Mouse (Mus musculus): ENCODE results near the gene 4931406P16Rik. TPM values are rescaled to one million over a fixed set of nuclear protein-coding genes. Genes with fewer than 3 reads are reported as not detected.
A peak's percentile ranks its signal among the peaks of the same experiment; 100 is the strongest.

4931406P16Rik gene
- polyA plus RNA-seq, 1 experiment, result 17.6 TPM

DNA sequence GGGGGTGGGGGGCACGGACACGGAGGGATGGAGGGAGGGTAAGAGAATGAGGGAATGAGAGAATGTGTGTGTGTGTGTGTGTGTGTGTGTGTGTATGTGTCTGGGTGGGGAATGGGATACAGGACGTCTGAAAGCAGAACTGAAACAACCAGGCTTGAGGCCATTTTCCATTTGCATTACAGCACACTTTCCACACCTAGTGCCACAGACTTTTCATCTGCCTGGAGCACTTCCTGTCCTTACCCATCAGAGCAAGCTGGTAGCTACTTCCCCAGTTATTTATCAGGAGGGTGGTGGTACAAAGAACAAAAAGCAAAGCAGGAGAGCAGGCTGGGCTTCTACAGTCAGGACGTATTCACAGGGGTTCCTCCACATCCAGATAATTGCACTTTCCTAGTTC lies 40.9 kb downstream of the 4931406P16Rik start:
- Histone ChIP-seq H3K4me3 (ENCODE audit: control insufficient read depth, low read depth, low read length) (no peak overlapping the region), H3K27ac (ENCODE audit: control insufficient read depth, insufficient read depth, low read depth, low read length) (no peak overlapping the region), H3K4me1 (ENCODE audit: control insufficient read depth, insufficient read depth, low read length) (no peaks in the 10 kb centered on the region), H3K27me3 (ENCODE audit: control insufficient read depth, insufficient read depth, low read length) (no peaks in the 10 kb centered on the region), H3K36me3 (ENCODE audit: control insufficient read depth, insufficient read depth, low read length) (no peaks in the 10 kb centered on the region; the same call in 1 of the 2 replicates)
- TF ChIP-seq POLR2A (IDR thresholded peaks at IDR 0.05; ENCODE audit: control insufficient read depth, low read depth, low read length), result no peak
- no peak for TF ChIP-seq CTCF (IDR thresholded peaks at IDR 0.05; ENCODE audit: control insufficient read depth, insufficient read depth, insufficient replicate concordance, low read depth, low read length)

DNA sequence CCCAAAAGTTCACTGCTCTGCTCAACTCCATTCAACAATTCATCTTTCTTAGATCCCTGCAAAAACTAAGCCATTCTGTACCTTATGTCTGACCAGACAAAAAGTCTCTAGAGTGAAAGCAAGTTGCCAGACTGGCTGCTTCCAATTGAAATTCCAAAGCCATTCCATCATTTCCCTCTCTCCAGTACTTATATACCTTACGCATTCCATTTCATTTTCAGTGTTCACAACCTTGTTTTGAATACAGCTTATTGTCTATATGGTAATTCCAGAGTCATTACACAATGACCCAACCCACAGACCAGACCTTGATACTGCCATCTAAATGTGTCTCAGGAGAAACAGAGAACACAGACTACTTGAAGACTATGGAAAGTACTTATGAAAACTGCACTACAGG lies 44.9 kb downstream of the 4931406P16Rik start:
- TF ChIP-seq POLR2A (IDR thresholded peaks at IDR 0.05; ENCODE audit: control insufficient read depth, low read depth, low read length) (no peak), CTCF (IDR thresholded peaks at IDR 0.05; ENCODE audit: control insufficient read depth, insufficient read depth, insufficient replicate concordance, low read depth, low read length) (no peak)
- H3K27ac ChIP-seq (ENCODE audit: control insufficient read depth, insufficient read depth, low read depth, low read length), result no peak overlapping the region

DNA sequence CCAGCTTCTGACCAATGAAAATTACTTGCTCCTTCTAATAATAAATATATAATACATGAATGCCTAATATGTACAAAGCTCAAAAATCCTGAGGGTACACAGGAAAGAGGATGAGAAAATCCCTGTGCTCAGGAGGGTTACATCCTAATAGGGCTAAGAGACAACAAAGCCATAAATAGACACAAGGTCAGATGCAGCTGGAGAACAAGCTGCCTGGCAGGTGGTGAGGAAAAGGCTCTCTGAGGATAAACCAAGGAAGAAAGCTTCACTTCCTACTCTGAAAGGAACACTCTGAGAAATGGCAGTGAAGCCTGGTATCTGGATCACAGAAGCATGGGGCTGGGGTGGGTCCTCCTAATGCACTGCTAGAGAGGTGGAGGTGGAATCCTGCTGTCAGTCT lies 46.9 kb downstream of the 4931406P16Rik start:
- Histone ChIP-seq H3K4me3 (ENCODE audit: control insufficient read depth, low read depth, low read length) (no peak overlapping the region), H3K4me1 (ENCODE audit: control insufficient read depth, insufficient read depth, low read length) (no peaks in the 10 kb centered on the region), H3K27me3 (ENCODE audit: control insufficient read depth, insufficient read depth, low read length) (no peaks in the 10 kb centered on the region), H3K36me3 (ENCODE audit: control insufficient read depth, insufficient read depth, low read length) (peaks cover 3% of the 10 kb centered on the region), H3K27ac (ENCODE audit: control insufficient read depth, insufficient read depth, low read depth, low read length) (peak overlapping the region; percentile 62)
- TF ChIP-seq POLR2A (IDR thresholded peaks at IDR 0.05; ENCODE audit: control insufficient read depth, low read depth, low read length) (no peak), CTCF (IDR thresholded peaks at IDR 0.05; ENCODE audit: control insufficient read depth, insufficient read depth, insufficient replicate concordance, low read depth, low read length) (no peak)

More for the DNA sequence above, 44.9 kb downstream of the 4931406P16Rik start:
- no peak overlapping the region for H3K4me3 ChIP-seq (ENCODE audit: control insufficient read depth, low read depth, low read length)
- no peaks in the 10 kb centered on the region; the same call in 1 of the 2 replicates for H3K36me3 ChIP-seq (ENCODE audit: control insufficient read depth, insufficient read depth, low read length)
- no peaks in the 10 kb centered on the region for H3K4me1 ChIP-seq (ENCODE audit: control insufficient read depth, insufficient read depth, low read length)
- no peaks in the 10 kb centered on the region for H3K27me3 ChIP-seq (ENCODE audit: control insufficient read depth, insufficient read depth, low read length)

DNA sequence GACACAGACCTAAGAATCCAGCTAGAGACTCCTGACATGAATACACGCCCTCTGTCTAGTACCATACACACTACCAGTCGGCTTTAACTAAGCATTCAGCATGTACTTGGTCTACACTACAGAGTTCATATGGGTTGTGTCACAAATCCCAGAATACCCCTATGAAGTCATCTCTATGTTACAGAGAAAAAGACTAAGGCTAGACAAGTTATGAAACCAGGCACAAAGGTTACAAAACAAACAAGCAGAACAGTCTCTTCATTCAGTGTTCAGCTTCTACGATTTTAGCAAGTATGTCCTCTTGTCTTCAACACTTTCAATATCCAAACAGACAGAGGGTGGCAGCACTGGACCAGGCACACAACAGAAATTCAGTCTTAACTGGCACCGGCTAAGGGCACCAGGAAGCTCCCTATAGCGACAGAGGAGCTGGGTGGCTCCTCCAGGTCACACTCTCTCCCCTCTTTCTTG lies 47.4 kb downstream of the 4931406P16Rik start:
- Histone ChIP-seq H3K4me1 (ENCODE audit: control insufficient read depth, insufficient read depth, low read length) (no peaks in the 10 kb centered on the region), H3K4me3 (ENCODE audit: control insufficient read depth, low read depth, low read length) (no peak overlapping the region), H3K27me3 (ENCODE audit: control insufficient read depth, insufficient read depth, low read length) (no peaks in the 10 kb centered on the region), H3K27ac (ENCODE audit: control insufficient read depth, insufficient read depth, low read depth, low read length) (peak overlapping the region; percentile 57; the same call in 1 of the 2 replicates), H3K36me3 (ENCODE audit: control insufficient read depth, insufficient read depth, low read length) (peaks cover 3% of the 10 kb centered on the region)
- TF ChIP-seq CTCF (IDR thresholded peaks at IDR 0.05; ENCODE audit: control insufficient read depth, insufficient read depth, insufficient replicate concordance, low read depth, low read length) (peak; percentile 35; the same call in 1 of the 2 replicates), POLR2A (IDR thresholded peaks at IDR 0.05; ENCODE audit: control insufficient read depth, low read depth, low read length) (no peak)

DNA sequence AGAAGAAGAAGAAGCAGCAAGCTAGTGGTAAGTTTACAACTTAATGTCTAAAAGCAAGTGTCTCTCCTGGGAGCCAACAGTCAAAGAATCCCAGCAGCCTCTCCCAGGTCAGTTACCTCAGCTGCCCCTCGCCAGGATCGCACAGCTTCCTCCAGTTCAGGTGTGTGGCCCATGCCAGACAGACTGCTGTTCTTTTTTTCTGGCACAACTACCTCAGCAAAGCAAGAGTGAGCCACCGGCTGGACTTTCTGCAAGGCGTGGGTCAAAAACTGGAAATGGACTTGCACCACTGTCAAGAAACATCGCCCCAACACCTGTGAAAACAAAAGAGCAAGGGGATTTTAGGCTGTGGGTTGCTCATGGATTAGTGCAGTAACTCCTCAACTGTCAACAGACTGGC lies 49.9 kb downstream of the 4931406P16Rik start:
- no peak overlapping the region for H3K4me3 ChIP-seq (ENCODE audit: control insufficient read depth, low read depth, low read length)
- peaks cover 3% of the 10 kb centered on the region for H3K36me3 ChIP-seq (ENCODE audit: control insufficient read depth, insufficient read depth, low read length)
- TF ChIP-seq POLR2A (IDR thresholded peaks at IDR 0.05; ENCODE audit: control insufficient read depth, low read depth, low read length) (no peak), CTCF (IDR thresholded peaks at IDR 0.05; ENCODE audit: control insufficient read depth, insufficient read depth, insufficient replicate concordance, low read depth, low read length) (no peak)
- no peaks in the 10 kb centered on the region for H3K4me1 ChIP-seq (ENCODE audit: control insufficient read depth, insufficient read depth, low read length)
- H3K27ac ChIP-seq (ENCODE audit: control insufficient read depth, insufficient read depth, low read depth, low read length), result no peak overlapping the region
- no peaks in the 10 kb centered on the region for H3K27me3 ChIP-seq (ENCODE audit: control insufficient read depth, insufficient read depth, low read length)

DNA sequence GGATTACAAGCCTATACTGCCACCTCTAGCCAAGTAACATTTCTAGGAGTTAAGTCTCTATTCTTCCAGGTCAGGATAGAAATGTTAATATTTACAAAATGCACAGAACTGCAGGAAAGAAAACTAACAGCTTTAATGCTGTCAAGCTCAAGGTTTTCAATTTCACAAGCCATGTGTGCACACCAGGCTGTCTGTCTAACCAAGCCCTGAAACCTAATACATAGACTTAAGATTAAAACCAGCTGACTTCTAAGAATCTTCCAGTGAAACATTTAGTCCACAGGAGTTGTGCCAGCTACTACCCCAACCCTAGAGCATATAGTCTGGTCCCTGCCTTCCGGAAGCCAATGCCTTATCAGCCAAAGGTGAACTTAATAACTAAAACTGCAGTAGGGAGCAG lies 54.9 kb downstream of the 4931406P16Rik start:
- H3K4me3 ChIP-seq (ENCODE audit: control insufficient read depth, low read depth, low read length), result no peak overlapping the region
- TF ChIP-seq POLR2A (IDR thresholded peaks at IDR 0.05; ENCODE audit: control insufficient read depth, low read depth, low read length) (no peak), CTCF (IDR thresholded peaks at IDR 0.05; ENCODE audit: control insufficient read depth, insufficient read depth, insufficient replicate concordance, low read depth, low read length) (no peak)
- no peaks in the 10 kb centered on the region for H3K4me1 ChIP-seq (ENCODE audit: control insufficient read depth, insufficient read depth, low read length)
- no peak overlapping the region for H3K27ac ChIP-seq (ENCODE audit: control insufficient read depth, insufficient read depth, low read depth, low read length)
- no peaks in the 10 kb centered on the region for H3K27me3 ChIP-seq (ENCODE audit: control insufficient read depth, insufficient read depth, low read length)
- peaks cover 3% of the 10 kb centered on the region for H3K36me3 ChIP-seq (ENCODE audit: control insufficient read depth, insufficient read depth, low read length)

DNA sequence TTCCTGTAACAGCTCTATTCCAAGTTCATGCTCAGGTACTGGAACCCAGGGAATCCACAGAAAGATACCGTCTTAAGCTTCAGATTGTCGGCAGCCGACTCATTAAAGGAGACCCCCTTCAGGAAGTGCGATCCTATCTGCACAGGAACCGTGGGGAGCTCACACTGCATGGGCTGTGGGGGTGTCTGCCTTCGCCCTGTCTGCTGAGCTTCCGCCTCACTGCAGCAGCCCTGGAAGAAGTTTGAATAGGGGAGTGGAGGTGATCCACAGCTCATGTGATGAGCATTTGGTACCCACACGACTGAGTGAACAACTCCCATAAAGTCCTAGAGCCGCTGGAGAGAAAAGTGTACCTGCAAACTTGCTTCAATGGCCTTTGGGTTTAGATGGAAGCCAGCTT lies 56.1 kb downstream of the 4931406P16Rik start:
- Histone ChIP-seq H3K4me1 (ENCODE audit: control insufficient read depth, insufficient read depth, low read length) (no peaks in the 10 kb centered on the region), H3K36me3 (ENCODE audit: control insufficient read depth, insufficient read depth, low read length) (no peaks in the 10 kb centered on the region; the same call in none of the 2 replicates), H3K27ac (ENCODE audit: control insufficient read depth, insufficient read depth, low read depth, low read length) (no peak overlapping the region), H3K27me3 (ENCODE audit: control insufficient read depth, insufficient read depth, low read length) (no peaks in the 10 kb centered on the region), H3K4me3 (ENCODE audit: control insufficient read depth, low read depth, low read length) (no peak overlapping the region)
- TF ChIP-seq CTCF (IDR thresholded peaks at IDR 0.05; ENCODE audit: control insufficient read depth, insufficient read depth, insufficient replicate concordance, low read depth, low read length) (no peak), POLR2A (IDR thresholded peaks at IDR 0.05; ENCODE audit: control insufficient read depth, low read depth, low read length) (no peak)

Measured in testis, adult 2 months (tissue).